Mouse (Mus musculus) brain, embryonic 14.5 days (tissue): Measurements from ENCODE around the gene Mpp3. TPM values are rescaled to one million over a fixed set of nuclear protein-coding genes. Genes with fewer than 3 reads are reported as not detected.
"Not testable (repeated sequence)": the region's sequence is repeated elsewhere in the genome, so short reads cannot be mapped to it uniquely, and the experiment has no call there.

Experiments used
- DNase-seq: peaks from one replicate; pipeline ENCODE4 v3.0.0-alpha.2; 2011; ENCODE audit warnings: low read depth
- CTCF ChIP-seq: fragments of 200-500 bp; IDR thresholded peaks from 2 replicates; pipeline ENCODE4 v1.5.1; 2012; ENCODE audit warnings: inconsistent platforms, mild to moderate bottlenecking, moderate library complexity, borderline replicate concordance; ENCODE audit not compliant: insufficient read depth, insufficient read length; ENCODE audit errors: extremely low read depth
- POLR2A ChIP-seq: fragments of 200-500 bp; IDR thresholded peaks from 2 replicates; pipeline ENCODE4 v1.6.1; 2012; ENCODE audit warnings: mild to moderate bottlenecking, inconsistent platforms, borderline replicate concordance; ENCODE audit not compliant: poor library complexity, insufficient read depth, insufficient read length, severe bottlenecking; ENCODE audit errors: extremely low read depth
- polyA plus RNA-seq: library from polyadenylated mRNA; depleted of rRNA; stranded (reverse); fragments of >200 nt; gene quantifications from 2 replicates; pipeline ENCODE4 v1.2.3, GENCODE M21; 2012

The Mpp3 gene
- polyA plus RNA-seq, 1 experiment, result 50.9 TPM

- DNase-seq, result no peak
- no peak for TF ChIP-seq CTCF
- TF ChIP-seq POLR2A, result no peak
These were observed 30.0 kb downstream of the Mpp3 start for GRCm38 (mm10) chr11:101998258-101998657.

DNA sequence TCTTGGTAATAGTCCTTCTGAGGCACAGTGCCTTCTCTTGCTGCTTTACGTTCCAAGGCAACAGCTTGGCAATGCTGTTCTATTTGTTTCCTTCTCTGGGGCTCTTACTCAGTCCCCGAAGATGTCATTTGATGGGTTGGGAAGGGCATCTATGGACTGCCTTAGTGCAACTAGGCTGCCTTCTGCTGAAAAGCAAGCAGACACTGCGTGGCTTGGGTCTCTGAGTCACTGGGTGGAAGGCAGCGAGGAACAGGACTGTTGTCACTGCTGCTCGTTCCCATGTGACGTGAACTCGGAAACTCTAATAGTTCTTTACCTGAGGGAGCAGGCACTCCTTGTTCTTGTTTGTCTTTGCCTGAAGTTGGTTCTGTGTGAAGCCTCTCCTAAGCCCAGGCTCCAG, 32.3 kb downstream of the Mpp3 start:
- no peak for DNase-seq
- TF ChIP-seq CTCF, result no peak
- TF ChIP-seq POLR2A, result no peak

GRCm38 (mm10) chr11:101994100-101994499, 34.2 kb downstream of the Mpp3 start:
- TF ChIP-seq CTCF, result no peak
- TF ChIP-seq POLR2A, result no peak
- no peak for DNase-seq

DNA sequence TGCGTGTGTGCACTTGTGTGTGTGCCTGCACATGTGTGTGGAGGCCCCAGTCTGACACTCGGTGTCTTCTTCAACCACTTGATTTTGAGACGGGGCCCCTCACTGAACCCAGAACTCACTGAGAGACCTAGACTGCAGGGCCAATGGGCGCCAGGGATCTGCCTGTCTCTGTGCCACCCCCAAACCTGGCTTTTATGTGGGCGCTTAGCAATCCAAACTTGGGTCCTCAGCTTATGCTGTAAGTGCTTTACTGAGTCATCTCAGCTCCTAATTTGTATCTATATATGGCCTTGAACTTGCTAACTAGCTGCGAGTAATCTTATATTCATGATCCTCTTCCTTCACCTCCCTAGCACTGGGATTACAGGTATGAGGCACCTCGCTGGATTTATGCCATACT, 35.9 kb downstream of the Mpp3 start:
- no peak for DNase-seq
- TF ChIP-seq POLR2A, result no peak

GRCm38 (mm10) chr11:101991813-101992212, 36.4 kb downstream of the Mpp3 start:
- DNase-seq, result no peak
- TF ChIP-seq POLR2A (no peak), CTCF (no peak)

DNA sequence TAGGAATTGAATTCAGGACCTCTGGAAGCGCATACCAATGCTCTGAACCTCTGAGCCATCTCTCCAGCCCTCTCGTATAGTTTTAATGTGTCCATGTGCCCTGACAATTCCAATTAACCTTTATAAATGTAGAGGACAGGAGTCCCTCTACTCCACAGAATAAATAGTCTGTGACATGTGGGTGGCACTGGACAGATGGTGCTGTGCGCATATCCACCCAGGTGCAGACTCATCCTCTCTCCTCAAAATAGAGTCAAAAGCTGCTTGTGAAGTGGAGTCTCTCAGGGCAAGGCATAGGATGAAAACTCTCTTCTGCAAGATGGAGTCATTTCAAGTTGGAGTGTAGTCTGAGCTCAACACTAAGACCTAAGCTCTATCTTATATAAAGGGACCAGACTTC, 38.0 kb downstream of the Mpp3 start:
- no peak for DNase-seq
- no peak for TF ChIP-seq POLR2A
- TF ChIP-seq CTCF, result no peak

- TF ChIP-seq CTCF, result no peak
- no peak for TF ChIP-seq POLR2A
- no peak for DNase-seq
These were observed 41.3 kb downstream of the Mpp3 start, which contains the start of gene Dusp3 for GRCm38 (mm10) chr11:101986913-101987312. Dusp3 (minus strand) TSS chr11:101987013.

GRCm38 (mm10) chr11:101985990-101986389, 42.3 kb downstream of the Mpp3 start:
- DNase-seq, result peak; percentile 92

DNA sequence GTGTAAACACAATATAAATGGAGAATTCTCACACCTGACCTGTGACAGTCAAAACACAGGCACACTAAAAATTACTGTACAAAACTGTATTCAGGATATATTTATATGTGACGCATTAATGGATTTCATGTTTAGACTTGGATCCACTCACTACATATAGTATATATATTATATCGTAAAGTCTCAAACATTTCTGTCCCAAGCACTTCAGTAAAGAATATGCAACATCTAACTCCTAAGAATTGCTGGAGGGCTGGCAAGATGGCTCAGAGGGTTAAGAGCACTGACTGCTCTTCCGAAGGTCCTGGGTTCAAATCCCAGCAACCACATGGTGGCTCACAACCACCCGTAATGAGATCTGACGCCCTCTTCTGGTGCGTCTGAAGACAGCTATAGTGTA, 42.8 kb downstream of the Mpp3 start:
- DNase-seq, result not testable (repeated sequence)

More at GRCm38 (mm10) chr11:101985990-101986389, 42.3 kb downstream of the Mpp3 start:
- TF ChIP-seq POLR2A (no peak), CTCF (peak; percentile 89)

DNA sequence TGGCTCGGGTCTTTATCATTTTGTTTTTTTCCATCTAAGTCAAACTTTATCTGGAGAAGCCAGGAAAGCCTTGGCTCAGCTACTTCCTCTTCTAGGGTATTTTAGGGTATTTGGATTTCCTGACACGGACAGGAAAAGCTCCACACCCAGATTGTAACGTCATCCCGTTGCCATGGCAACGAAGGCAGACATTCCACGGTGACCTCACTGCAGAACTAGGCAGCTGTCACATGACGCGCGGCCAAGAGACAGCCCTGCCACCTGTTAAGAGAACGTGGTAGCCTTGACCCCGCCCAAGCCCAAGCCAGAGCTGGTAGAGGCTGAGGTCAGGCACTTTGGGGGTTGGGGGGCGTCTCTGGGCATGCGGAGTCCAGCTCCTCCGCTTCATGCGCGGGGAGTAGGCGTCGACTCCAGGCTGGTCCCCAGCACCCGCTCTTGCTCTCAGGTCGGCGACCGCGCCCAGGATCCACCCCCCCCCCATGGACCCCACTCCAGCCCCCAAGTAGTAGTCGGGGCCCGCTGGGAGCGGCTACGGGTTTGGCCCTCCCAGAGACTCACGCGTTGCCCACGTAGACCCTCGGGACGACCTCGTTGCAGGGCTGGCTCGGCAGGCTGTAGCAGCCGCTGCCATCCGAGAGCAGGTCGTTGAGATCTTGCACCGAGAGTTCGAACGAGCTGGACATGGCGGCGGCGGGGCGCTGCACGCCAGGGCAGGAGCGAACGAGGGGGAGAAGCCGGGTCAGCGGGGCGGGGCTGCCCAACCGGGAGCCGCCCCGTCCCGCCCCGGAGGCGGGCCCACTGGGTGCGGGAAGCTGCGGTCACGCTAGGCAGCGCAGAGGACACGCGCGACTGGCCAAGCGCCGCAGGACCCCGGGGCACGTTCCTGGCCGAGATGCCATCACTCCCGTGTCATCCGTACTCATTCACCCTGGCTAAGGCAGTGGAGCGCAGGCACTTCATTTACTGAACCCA, 43.9 kb downstream of the Mpp3 start, which contains the start of gene Cfap97d1:
TSS of gene Cfap97d1 (plus strand) at position 226 of the 972 bp plus-strand sequence.
- DNase-seq, result peak; percentile 93
- TF ChIP-seq CTCF (no peak), POLR2A (no peak)

GRCm38 (mm10) chr11:101983431-101983921, 44.8 kb downstream of the Mpp3 start:
- DNase-seq, result no peak
- TF ChIP-seq CTCF (no peak), POLR2A (no peak)

DNA sequence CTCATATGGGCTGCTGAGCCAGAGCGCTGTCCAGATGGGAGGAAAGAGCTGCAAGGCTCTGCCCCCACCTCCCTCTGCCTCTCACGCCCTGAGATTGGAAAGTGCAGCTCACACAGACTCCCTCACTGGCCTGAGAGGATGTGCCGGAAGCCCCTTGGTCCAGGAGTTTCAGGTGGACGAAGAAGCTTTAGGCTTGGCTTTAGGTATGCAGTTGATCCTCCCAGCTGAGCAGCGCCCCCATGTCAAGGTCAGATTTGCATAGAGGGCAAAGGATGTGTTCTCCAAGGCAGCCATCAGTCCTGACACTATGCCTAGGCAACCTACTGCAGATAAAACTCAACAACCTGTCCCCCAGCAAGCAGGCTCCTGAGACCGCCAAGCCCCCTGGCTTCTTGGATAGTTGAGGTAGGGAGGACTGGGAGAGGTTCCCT, 45.3 kb downstream of the Mpp3 start:
- DNase-seq, result no peak
- TF ChIP-seq POLR2A (no peak), CTCF (no peak)
